Mouse (Mus musculus) MEL (cell line): ENCODE results near the gene Pxdn.

Source experiments
- CTCF ChIP-seq, 3 experiments: IDR thresholded peaks in 2 of 3; conservative IDR thresholded peaks in 1 of 3; 2 replicates each; pipeline ENCODE4 v1.5.1; 2011 to 2012; ENCODE audit warnings: low read length in 3 of 3, low read depth in 2 of 3, mild to moderate bottlenecking in 2 of 3, improper control_type of control experiment in 1 of 3, inconsistent platforms in 1 of 3, mixed read lengths in 1 of 3, moderate library complexity in 1 of 3; ENCODE audit not compliant: control insufficient read depth in 1 of 3, insufficient read depth in 1 of 3, poor library complexity in 1 of 3, severe bottlenecking in 1 of 3
- EP300 ChIP-seq, 2 experiments: IDR thresholded peaks; 2 replicates each; pipeline ENCODE4 v1.6.1; 2011; ENCODE audit warnings: improper control_type of control experiment in 2 of 2, low read length in 2 of 2, low read depth in 1 of 2, mild to moderate bottlenecking in 1 of 2
- KAT2A ChIP-seq: conservative IDR thresholded peaks from 2 replicates; pipeline ENCODE4 v1.6.1; 2012; ENCODE audit warnings: low read depth, low read length, improper control_type of control experiment, inconsistent platforms
- MAX ChIP-seq: IDR thresholded peaks from 2 replicates; pipeline ENCODE4 v1.6.1; 2011; ENCODE audit warnings: low read length, improper control_type of control experiment
- POLR2A ChIP-seq, 2 experiments: IDR thresholded peaks; 2 replicates each; pipeline ENCODE4 v1.6.1; 2011 to 2012; ENCODE audit warnings: low read length in 2 of 2, mild to moderate bottlenecking in 2 of 2, control low read depth in 1 of 2, improper control_type of control experiment in 1 of 2, low read depth in 1 of 2, moderate library complexity in 1 of 2; ENCODE audit not compliant: control insufficient read depth in 1 of 2, insufficient read depth in 1 of 2, poor library complexity in 1 of 2
- RAD21 ChIP-seq: IDR thresholded peaks from 2 replicates; pipeline ENCODE4 v1.6.1; 2011; ENCODE audit warnings: mild to moderate bottlenecking, low read depth, low read length, improper control_type of control experiment
- SIN3A ChIP-seq: IDR thresholded peaks from 2 replicates; pipeline ENCODE4 v1.6.1; 2012; ENCODE audit warnings: low read length, improper control_type of control experiment, inconsistent platforms
- USF1 ChIP-seq: IDR thresholded peaks from 2 replicates; pipeline ENCODE4 v1.6.1; 2014; ENCODE audit warnings: low read depth, mild to moderate bottlenecking, inconsistent platforms, low read length, improper control_type of control experiment, moderate library complexity
- USF2 ChIP-seq, 2 experiments: IDR thresholded peaks; 2 replicates each; pipeline ENCODE4 v1.6.1; 2011 to 2012; ENCODE audit warnings: improper control_type of control experiment in 2 of 2, low read length in 2 of 2, borderline replicate concordance in 1 of 2, inconsistent platforms in 1 of 2, low read depth in 1 of 2, mild to moderate bottlenecking in 1 of 2; ENCODE audit not compliant: insufficient read depth in 1 of 2

- TF ChIP-seq CTCF (IDR thresholded peaks at IDR 0.05 in 2 of 3, conservative IDR thresholded peaks at IDR 0.05 in 1 of 3; ENCODE audit: control insufficient read depth in 1 of 3, insufficient read depth in 1 of 3, low read depth in 2 of 3, low read length in 3 of 3, poor library complexity in 1 of 3, severe bottlenecking in 1 of 3) (no peak), EP300 (IDR thresholded peaks at IDR 0.05; ENCODE audit: low read depth in 1 of 2, low read length in 2 of 2) (no peak), SIN3A (no peak), USF1 (no peak), USF2 (IDR thresholded peaks at IDR 0.05; ENCODE audit: borderline replicate concordance in 1 of 2, insufficient read depth in 1 of 2, low read depth in 1 of 2, low read length in 2 of 2) (no peak), POLR2A (IDR thresholded peaks at IDR 0.05; ENCODE audit: control insufficient read depth in 1 of 2, insufficient read depth in 1 of 2, low read depth in 1 of 2, low read length in 2 of 2, poor library complexity in 1 of 2) (no peak), MAX (no peak), KAT2A (no peak), RAD21 (no peak)
These were observed 86.9 kb downstream of the Pxdn start for GRCm38 (mm10) chr12:30024264-30024825.
